Mouse (Mus musculus): ENCODE results near the gene Lgals3bp. TPM values are rescaled to one million over a fixed set of nuclear protein-coding genes. Genes with fewer than 3 reads are reported as not detected.

The Lgals3bp gene
- polyA plus RNA-seq, 1 experiment from 2014 or later, result 42.7 TPM

GRCm38 (mm10) chr11:118345693-118346092 lies 56.2 kb downstream of the Lgals3bp start:
- Histone ChIP-seq H3K9ac (no peak overlapping the region), H3K4me2 (no peak overlapping the region), H3K27ac (replicated peaks) (no peak overlapping the region), H3K9me3 (replicated peaks) (no peaks in the 10 kb centered on the region), H3K27me3 (0 out of 2 replicates have a peak, but pooled peaks cover 4% of the 10 kb centered on the region), H3K4me3 (replicated peaks) (no peak overlapping the region), H3K4me1 (replicated peaks) (peaks cover 12% of the 10 kb centered on the region; the same call in 1 of the 2 replicates), H3K36me3 (replicated peaks) (no peaks in the 10 kb centered on the region)
- WGBS (ENCODE audit: insufficient replicate concordance), result 36% methylated on average over 4 of the region's 4 CpGs
- ATAC-seq (ENCODE audit: insufficient read depth), result no peak

GRCm38 (mm10) chr11:118343629-118344028 lies 58.3 kb downstream of the Lgals3bp start:
- H3K4me3 ChIP-seq (replicated peaks), result no peak overlapping the region
- no peaks in the 10 kb centered on the region for H3K36me3 ChIP-seq (replicated peaks)
- 0 out of 2 replicates have a peak, but pooled peaks cover 4% of the 10 kb centered on the region for H3K27me3 ChIP-seq
- H3K9me3 ChIP-seq (replicated peaks), result no peaks in the 10 kb centered on the region
- peaks cover 4% of the 10 kb centered on the region; the same call in 1 of the 2 replicates for H3K4me1 ChIP-seq (replicated peaks)
- H3K27ac ChIP-seq (replicated peaks), result no peak overlapping the region
- no peak for ATAC-seq (ENCODE audit: insufficient read depth)
- H3K9ac ChIP-seq, result no peak overlapping the region
- WGBS (ENCODE audit: insufficient replicate concordance), result 48% methylated on average over 2 of the region's 2 CpGs
- no peak overlapping the region for H3K4me2 ChIP-seq

Other genes with a start within 250 kb of the Lgals3bp start
- 3.9 and 4.7 TPM in 2 replicates for gene Cyth1, start 153.5 kb downstream of the Lgals3bp start, polyA plus RNA-seq (2015; fragmentation: Nextera tagmentation; extraction: Ambion mirVana)
- gene Usp36, start 111.8 kb downstream of the Lgals3bp start, polyA plus RNA-seq (2015; fragmentation: Nextera tagmentation; extraction: Ambion mirVana), result 5.9 and 6.6 TPM in 2 replicates
- gene Cep295nl, start 59.6 kb downstream of the Lgals3bp start, polyA plus RNA-seq (2015; fragmentation: Nextera tagmentation; extraction: Ambion mirVana), result not detected in 2 replicates
- gene Timp2, start 46.4 kb downstream of the Lgals3bp start, polyA plus RNA-seq (2015; fragmentation: Nextera tagmentation; extraction: Ambion mirVana), result 5.8 and 5.9 TPM in 2 replicates
- 9.9 and 10.8 TPM in 2 replicates for gene Cant1, start 17.0 kb upstream of the Lgals3bp start, polyA plus RNA-seq (2015; fragmentation: Nextera tagmentation; extraction: Ambion mirVana)
- 1.9 and 2.0 TPM in 2 replicates for gene C1qtnf1, start 26.1 kb upstream of the Lgals3bp start, polyA plus RNA-seq (2015; fragmentation: Nextera tagmentation; extraction: Ambion mirVana)
- gene Engase, start 74.7 kb upstream of the Lgals3bp start, polyA plus RNA-seq (2015; fragmentation: Nextera tagmentation; extraction: Ambion mirVana), result 6.0 and 7.8 TPM in 2 replicates

Data from liver, embryonic 15.5 days (tissue).